Mouse (Mus musculus) cortical plate, adult 2 months (tissue): ENCODE measurements around the gene Thap11.

ENCODE experiments used
- CTCF ChIP-seq: fragments of 200-500 bp; IDR thresholded peaks from 2 replicates; pipeline ENCODE4 v1.5.1; 2011; ENCODE audit warnings: mild to moderate bottlenecking, control low read depth, low read length; ENCODE audit not compliant: insufficient read depth; ENCODE audit errors: extremely low read depth
- POLR2A ChIP-seq: fragments of 200-500 bp; IDR thresholded peaks from 2 replicates; pipeline ENCODE4 v1.6.1; 2011; ENCODE audit warnings: mild to moderate bottlenecking, low read length, control low read depth; ENCODE audit not compliant: insufficient read depth; ENCODE audit errors: extremely low read depth

DNA sequence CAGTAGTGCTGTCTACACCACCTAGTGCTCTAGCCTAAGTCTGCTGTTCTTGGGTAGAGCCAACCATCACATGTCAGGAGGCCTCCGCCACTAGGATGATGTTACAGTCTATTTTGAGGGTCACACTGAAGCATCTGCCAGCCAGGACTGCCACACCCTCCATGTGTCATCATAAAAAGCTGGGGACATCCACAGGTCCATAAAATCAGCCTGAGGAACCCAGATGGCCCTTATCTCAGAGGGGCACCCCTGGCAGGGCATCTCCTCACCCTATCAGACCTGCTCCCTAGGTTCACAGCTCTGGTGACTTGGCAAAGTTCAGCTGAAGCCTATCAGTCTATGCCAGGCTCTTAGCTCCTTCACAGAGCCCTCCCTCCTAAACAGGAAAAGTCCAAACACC lies 34.0 kb upstream of the Thap11 start:
- TF ChIP-seq POLR2A (no peak), CTCF (no peak)
